Mouse (Mus musculus) ES-Bruce4 (cell line): ENCODE measurements at regions not wholly inside any gene's neighbourhood (a gene's known extent, or its start where the extent isn't known, plus 50 kb on each side); places are given as distances from the start of the nearest gene placed in this dataset.

Source experiments
- CTCF ChIP-seq: IDR thresholded peaks from one replicate; pipeline ENCODE4 v1.8.1; 2011; ENCODE audit warnings: low read depth, low read length
- EP300 ChIP-seq: IDR thresholded peaks from 2 replicates; pipeline ENCODE4 v1.6.1; 2011; ENCODE audit warnings: low read depth, low read length; ENCODE audit not compliant: insufficient read depth
- POLR2A ChIP-seq: IDR thresholded peaks from one replicate; pipeline ENCODE4 v1.8.1; 2011; ENCODE audit warnings: low read length; ENCODE audit not compliant: insufficient read depth

DNA sequence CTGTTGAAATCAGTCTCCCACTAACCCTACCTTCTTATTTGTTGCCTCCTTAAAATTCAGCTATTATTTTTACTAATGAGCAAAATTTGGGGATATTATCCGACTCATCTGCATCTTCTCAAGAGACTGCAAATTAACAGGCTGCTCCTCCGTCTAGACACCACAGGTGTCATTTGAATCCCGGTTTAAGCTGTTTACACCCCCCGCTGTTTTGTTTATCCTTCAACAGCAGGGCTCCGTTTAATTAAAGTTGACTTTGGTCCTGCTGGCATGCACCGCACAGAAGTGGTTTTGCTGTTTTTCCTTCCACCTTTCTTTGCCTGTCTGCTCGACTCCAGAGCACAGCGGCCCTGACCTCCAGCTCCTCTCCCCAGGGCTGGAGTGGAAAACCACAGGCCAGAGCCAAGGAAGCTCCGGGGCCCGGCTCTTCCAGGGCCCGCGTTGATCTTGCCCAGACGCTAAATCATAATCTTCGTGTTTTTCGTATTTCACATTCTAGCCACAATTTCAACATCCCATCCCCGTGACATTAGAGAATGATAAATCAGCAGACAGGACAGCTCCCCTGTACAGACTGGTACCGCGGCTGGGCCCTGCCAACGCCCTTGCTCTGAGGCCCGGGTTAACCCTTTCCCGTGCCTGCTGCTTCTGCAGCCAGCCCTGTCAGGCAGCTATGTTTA, 64.6 kb upstream of the Bnc1 start:
- TF ChIP-seq CTCF = no peak
- TF ChIP-seq POLR2A = no peak
- no peak for TF ChIP-seq EP300
